Mouse (Mus musculus): ENCODE data around the gene Ebpl.

DNA sequence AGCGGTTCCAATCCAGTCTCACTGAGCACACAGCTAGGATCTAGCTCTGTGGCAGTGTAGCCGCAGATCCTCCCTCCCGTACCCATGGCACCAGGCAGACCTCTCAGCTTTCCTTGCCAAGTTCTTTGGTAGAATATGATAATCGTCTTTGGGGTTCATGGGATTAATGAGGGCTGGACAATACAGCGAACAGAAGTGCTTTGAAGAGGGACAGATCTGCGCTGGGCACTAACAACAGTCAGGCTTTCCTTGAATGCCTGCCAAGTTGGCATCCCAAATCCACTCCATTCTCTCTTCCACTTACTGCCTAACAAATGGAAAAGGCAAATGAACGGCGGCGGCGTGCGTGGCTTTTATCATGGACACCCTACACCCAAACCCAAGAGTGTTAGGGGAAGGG is 29.6 kb downstream of the Ebpl start:
- TF ChIP-seq CTCF (IDR thresholded peaks at IDR 0.05; ENCODE audit: low read depth) = no peak
- TF ChIP-seq EP300 (IDR thresholded peaks at IDR 0.05; ENCODE audit: low read depth) = no peak

Data from liver, postnatal 0 days (tissue).